Mouse (Mus musculus): ENCODE data around the gene Gm20855.
"Not testable (repeated sequence)": the region's sequence is repeated elsewhere in the genome, so short reads cannot be mapped to it uniquely, and the experiment has no call there.

Gm20855 gene

DNA sequence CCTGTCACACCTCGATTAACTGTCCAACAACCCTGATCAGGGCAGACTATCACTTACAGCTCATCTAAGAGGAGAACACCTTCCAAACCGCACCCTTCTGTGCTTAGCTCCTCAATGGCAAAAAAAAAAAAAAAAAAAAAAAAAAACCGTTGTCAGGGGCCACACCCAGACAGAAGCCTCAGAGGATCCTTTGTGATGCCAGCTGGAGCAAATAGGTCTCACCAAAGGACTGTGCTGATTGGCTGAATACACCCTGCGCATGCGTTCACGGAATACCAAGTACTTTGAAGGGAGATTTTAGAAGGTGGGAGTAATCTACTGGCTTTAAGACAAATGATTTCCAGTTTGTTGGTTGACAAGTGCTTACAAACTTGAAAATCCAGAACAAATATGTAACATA lies at the start of gene Gm20855:
Gene Gm20855, minus strand, starts transcription at position 101 of the 400 bp plus-strand sequence.
- in situ Hi-C loops (cut with MboI, MseI) = not testable (repeated sequence)
